Mouse (Mus musculus) spleen, adult 10 weeks (tissue): ENCODE measurements around the gene Saxo1. TPM values are rescaled to one million over a fixed set of nuclear protein-coding genes. Genes with fewer than 3 reads are reported as not detected.

Experiments used
- polyA plus RNA-seq: library from polyadenylated mRNA; stranded (reverse); fragments of 350-450 nt; fragmentation: Illumina TruSeq; extraction: RNeasy Lipid Tissue Mini Kit (QIAGEN cat#74804); gene quantifications from one replicate; pipeline ENCODE4 v1.2.3, GENCODE M21; 2015; ENCODE audit warnings: low replicate concordance; ENCODE audit not compliant: insufficient read depth

The Saxo1 gene
- not detected for polyA plus RNA-seq

GRCm38 (mm10) chr4:86558228-86558627 lies at the start of gene Saxo1:
Gene Saxo1, minus strand, starts transcription at chr4:86558328.

GRCm38 (mm10) chr4:86575283-86575983 lies 17.3 kb upstream of the Saxo1 start, which contains the start of gene Rraga:
Gene Rraga, plus strand, starts transcription at chr4:86575668.

Other genes with a start within 250 kb of the Saxo1 start
- gene Rraga, start 17.3 kb upstream of the Saxo1 start, polyA plus RNA-seq, result 82.9 TPM
- gene Haus6, start 53.7 kb upstream of the Saxo1 start, polyA plus RNA-seq, result 21.7 TPM
- 46.8 TPM for gene Plin2, start 111.7 kb upstream of the Saxo1 start, polyA plus RNA-seq
- 18.8 TPM for gene Dennd4c, start 190.2 kb upstream of the Saxo1 start, polyA plus RNA-seq